Mouse (Mus musculus) ovary, postnatal 10 days (tissue): ENCODE results near the gene Axl.
"Not testable (repeated sequence)": the region's sequence is repeated elsewhere in the genome, so short reads cannot be mapped to it uniquely, and the experiment has no call there.

Experiments
- DNase-seq: peaks from one replicate; pipeline ENCODE4 v3.0.0; 2022; ENCODE audit warnings: low spot score

The Axl gene

DNA sequence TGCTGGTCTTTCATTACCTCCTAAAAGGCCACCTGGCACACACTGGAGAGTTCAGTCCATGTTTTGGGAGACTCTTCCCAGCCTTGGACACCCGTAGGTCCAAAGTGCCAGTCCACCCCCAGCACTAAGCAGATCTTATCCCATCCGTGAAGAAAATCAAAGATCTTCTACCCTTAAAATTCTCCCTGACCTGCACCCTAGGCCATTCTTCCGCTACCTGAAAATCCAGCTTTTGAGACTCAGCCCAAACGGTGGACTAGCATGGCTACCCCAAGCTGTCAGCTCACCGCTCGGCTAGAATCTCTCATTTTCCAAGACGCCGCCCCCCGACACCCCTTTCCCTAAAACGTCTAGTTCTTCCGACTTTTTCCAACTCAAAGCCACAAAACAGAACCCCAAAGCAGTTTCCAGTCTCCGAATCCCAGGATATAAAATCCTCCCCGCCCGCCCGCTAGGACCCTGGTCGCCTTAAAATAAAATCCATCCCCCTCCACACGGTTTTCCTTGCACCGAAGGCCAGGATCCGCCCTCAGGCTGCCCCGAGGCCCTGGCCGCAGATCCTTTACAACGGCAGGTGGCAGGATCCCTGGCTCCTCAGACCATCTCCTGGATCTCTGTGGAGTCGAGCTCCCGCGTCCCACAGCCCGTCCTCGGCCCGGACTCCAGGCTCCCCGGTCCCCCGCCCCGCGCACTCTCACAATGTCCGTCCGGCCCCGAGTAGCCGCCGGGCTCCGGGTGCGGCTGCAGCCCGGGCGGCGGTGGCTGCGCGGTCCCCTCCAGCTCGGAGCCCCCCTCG is 34.7 kb downstream of the Axl start:
- no peak for DNase-seq

DNA sequence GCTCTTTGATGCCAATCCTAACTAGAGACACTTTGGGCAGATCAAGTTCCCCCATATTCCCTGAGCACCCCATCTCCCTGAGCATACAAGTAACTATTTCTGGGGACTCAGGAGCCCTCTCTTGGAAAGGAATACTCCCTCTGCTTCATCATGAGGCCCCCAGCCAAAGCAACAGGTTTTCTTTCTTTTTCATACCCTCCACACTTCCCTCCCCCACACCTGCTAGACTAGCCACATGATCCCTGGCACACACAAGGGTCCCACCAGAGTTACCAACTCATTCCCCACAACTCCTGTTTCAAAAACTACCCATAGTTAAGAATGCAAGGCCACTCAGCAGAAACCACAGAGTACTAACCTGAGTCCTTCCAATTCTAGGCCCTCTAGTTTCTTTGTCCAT is 35.4 kb downstream of the Axl start:
- no peak for DNase-seq

DNA sequence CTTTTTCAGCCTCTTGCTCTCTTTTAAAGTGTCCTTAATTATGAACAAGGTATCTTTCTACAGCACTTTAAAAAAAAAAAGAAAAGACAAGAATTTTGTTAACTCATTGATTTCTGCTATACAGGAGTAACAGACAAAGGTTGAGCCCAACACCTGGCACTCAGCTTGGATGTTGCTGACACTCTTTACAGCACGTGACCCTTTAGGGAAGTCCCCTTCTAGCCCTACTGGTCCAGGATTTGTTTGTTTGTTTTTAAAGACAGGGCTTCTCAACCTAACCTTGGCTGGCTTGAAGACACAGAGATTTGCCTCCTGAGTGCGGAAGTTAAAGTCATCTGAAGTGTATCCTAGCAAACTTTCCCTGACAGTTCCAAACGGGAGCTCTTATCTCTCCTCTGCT is 41.7 kb downstream of the Axl start:
- DNase-seq: no peak

DNA sequence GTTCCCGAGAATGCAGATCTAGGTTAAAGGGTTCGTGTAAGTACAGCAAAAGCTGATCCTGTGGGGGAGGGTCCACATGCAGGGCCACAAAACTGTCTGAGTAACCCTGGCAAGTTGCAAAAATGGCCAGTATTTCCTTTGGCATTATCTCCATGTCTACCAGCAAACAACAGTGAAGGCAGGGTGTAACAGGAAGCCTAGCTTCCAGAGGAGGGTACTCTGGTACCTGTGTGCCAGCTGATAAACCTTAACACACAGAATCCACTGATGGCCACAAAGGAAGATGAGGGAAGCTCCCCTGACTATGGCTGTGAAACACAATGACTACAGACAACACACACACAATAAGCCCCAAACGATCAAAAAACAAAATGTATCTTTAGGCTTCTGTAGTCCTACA is 50.2 kb downstream of the Axl start:
- no peak for DNase-seq

DNA sequence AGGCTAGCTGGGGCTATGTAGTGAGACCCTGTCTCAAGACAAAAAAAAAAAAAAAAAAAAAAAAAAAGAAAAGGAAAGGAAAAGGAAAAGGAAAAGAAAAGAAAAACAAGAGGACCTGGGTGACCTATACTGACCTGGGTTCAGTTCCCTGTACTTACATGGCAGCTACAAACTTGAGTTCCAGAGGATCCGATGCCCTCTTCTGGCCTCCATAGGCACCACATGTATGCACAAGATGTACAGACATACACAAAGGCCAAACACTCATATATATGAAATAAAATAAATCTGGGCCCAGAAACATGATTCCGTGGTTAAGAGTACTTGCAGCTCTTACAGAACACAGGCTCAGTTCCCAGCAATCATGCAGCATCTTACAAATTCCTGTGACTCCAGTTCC is 51.6 kb downstream of the Axl start:
- no peak for DNase-seq

DNA sequence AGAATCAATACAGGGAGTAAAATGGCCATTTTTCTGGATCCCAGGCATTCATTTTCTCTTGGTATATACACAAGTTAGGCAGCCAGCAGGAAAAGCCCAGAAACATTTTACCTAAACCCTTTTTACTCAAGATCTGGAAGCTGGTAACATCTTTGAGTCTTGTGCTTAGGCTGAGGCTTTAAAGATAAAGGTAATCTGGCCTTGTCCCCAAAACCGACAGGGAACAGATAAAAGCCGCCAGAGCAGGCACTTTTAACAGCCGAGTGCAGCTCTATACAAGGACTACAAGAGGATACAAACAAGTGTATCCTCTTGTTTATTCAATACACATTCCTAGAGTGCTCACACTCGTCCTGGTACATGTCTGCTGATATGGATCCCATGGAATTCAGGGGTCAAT is 53.5 kb downstream of the Axl start:
- no peak for DNase-seq

DNA sequence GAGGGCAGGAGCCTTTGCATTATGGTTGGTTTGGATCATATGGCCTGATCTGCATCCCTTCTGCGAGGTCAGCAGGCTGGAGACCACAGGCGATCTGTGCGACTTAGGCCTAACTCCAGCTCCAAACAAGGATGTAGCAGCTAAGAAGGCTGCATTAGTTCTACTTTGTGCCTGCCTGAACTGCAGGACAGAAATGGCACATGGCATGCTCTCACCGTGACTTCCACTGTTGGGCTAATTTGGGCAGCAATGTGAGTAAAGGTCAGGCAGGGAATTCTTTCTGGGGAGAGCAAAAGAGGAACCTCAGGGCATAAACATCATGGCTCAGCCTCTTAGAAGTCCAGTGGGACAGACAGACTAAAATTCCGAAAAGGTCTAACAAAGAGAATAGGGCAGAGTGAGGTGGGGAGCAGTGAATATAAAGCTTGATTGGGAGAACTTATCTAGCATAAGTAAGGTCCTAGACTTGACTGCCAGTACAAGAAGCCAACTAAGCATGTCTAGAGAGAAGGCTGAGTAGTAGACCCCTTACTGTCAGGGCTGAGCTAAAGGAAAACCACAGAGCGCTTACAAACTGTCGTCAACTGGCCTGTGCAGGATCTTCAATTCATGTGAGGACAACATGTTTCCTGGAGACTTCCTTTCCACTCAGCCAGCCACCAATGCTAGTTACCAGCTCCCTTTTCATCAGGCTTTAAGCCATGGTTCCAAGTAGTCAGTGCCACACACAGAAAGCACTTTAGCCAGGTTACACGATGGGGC is 57.0 kb downstream of the Axl start:
- no peak for DNase-seq

DNA sequence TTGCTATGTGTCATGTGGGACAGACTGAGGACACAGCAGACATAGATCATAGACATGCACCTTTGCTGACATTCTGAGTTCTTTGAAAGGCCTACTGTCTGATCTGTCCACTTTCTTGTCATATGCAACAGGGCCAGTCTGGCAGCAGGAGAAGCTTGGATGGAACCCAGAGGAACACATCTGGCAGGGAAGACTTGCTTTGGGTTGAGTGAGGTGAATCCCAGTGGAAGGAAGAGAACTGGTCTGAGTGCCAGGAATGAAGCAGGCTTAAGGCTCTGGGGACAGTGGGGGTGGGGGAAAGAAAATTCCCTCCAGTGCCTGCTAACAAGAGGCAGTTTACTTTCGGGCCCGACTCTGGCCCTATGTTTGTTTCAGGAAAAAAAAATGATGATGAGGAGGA is 58.6 kb downstream of the Axl start:
- DNase-seq: no peak

DNA sequence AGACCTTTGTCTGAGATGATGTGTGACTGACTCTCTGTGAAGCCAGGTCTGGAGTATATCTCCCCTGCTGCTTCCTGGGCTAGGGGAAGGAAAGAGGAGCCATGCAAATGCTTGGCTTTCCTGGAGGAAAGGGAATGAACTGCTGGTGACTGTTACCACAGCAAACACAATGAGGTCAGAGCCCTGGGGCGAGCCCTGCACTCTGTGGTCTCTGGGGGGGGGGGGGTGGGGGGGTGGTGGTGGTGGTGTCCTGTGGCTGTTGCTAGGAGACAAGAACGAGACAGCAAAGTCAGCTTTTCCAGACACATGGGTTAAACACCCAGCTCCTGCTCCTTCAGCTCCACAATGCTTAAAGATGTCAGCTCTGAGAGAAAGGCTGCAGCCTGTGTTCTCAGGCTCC is 59.1 kb downstream of the Axl start:
- no peak for DNase-seq

DNA sequence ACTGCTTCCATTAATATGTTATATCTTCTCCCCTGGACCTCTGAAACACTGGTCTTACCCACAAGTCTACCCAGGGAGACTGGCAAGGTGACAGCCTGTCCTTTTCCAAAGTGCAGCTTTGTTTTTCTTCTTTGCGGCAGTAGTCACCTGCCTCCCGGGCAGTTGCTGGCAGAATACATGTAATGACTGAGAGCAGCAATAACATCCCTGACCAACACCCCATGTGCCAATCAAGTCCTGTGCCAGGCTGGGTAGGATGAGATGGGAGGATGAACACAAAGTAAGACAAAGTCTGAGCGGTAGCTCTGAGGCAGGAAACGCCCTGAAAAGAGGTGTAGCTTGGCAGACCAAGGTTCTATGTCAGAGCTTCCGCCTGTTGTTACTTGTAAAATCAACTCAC is 60.7 kb downstream of the Axl start:
- no peak for DNase-seq

DNA sequence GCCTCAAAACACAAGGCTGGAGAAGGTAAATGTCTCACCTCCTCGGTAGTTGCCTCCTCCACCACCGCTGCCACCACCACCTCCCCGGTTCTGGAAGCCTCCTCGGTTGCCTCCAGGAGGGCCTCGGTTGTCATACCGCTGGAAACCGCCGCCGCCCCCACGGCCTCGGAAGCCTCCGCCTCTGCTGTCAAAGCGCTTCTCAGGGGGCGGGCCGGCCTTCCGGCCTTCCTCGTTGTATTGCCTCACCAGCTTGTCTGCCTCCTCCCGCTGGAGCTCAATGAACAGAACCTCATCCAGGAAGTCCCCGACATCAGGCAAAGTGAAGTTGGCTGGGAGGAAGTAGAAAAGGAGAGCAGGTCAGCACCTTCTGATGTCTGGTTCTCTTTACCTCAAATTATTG is 62.6 kb downstream of the Axl start:
- no peak for DNase-seq

DNA sequence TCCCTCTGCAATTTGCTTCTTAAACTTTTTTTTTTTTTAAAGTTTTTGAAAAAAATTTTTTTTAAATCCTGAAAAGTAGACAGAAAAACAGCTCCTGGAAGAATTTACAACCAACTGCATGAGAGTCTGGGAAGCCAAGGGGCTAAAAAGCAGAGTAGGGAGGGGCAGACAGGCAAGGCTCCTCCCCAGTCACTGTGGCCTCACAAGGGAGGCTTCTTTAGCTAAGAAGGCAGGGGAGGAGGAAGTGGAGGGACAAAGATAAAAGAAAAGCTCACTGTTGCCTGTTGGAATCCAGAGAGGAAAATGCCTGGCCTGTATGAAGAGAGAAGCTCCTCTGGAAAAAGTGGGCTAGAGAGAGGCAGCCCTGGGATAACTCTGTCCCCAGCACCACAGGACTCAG is 66.7 kb downstream of the Axl start:
- not testable (repeated sequence) for DNase-seq

DNA sequence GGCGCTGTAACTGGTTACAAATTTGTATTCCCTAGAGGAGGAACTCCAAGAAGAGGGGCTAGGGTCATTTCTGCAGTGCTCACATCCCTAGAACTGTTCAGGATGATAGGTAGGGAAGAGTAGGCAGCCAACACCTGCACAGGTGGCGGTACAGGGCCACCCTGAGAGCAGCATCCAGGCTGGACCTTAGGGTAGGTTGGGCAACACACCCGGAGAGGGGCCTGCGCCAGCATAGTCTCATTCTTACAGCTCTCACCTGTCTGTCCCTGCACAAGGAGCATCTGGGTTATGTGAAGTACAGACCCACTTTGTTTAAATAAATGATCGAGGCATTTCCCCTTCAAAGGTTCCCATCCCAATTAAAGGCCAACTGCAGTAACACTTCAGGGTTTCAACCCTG is 67.7 kb downstream of the Axl start:
- DNase-seq: no peak

DNA sequence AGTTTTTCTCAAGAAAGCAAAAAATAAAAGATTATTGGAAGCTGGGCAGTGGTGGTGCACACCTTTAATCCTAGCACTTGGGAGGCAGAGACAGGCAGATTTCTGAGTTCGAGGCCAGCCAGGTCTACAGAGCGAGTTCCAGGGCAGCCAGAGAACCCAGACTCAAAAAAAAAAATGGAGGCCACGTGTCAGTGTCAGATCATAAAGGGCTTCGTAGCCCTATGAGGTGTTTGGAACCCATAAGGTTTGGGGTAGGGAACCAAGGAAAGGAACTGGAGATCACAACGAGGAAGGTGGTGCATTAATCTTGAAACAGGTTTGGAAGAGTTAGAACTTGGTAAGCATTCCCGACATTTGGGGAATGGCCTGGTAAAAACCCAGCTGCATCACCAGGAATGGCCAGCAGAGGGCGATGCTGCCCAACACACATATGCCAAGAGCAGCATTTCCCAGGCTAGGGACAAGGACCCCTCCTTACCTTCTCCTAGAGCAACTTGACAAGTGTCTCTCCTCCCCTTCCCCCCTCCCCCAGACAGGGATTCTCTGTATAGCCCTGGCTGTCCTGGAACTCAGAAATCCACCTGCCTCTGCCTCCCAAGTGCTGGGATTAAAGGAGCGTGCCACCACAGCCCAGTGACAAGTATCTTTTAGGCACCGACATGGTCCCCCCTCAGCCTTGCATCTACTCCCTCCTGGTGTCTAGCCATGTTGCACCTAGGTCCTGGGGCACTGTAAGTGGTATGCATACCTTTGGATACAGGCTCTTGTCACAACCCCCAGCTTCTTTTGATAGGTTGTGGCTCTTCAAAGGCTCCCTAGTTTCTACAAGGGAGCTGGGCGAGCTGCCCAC is 68.5 kb downstream of the Axl start:
- peak; percentile 63 for DNase-seq

DNA sequence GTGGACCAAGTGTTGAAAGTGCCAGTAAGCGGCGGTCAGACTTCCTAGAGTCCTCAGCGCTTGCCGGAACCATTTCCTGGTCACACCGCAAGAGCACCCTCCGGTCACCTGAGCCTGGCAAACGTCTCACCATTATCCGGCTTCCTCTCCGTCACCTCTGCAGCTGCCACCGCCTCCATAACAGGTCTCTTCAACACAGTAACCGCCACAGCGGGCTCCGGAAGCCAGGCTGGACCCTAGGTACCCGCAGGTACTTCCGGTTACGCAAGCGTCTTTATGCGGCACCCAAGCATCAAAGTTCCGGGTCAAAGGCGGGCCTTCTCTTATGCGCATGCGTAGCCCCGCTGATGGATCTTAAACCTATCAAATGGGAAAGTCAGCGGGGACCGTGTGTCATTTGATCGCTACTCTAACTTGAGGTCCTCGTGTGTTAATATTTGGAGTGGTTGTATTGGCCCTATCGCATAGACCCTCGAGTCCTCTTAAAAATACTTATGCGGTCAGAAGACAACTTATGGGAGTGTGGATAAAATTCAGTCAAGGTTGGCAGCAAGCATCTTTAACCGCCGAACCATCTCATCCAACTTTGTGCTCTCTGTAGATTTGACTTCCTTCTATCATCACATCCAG is 69.6 kb downstream of the Axl start, which contains the start of gene Ccdc97:
Gene Ccdc97 (minus strand): TSS at position 301 of the 630 bp plus-strand sequence.
- DNase-seq: peak; percentile 84

DNA sequence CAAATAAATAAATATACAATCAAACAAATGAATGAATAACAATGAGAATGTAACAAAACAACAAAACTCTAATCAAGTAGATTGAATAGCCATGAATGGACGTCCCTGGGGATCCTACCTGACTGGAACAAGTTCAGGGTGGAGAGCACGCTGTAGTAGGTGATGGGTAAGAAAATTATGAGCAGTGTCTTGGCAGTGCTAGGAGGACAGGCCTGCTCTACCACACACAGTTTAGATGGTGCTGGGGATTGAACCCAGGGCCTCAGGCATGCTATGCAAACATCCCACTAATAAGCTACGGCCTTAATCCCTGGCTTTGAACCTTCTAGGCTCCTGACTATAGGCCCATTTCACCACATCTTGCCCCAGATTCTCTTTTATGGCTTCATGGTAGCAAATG is 71.0 kb downstream of the Axl start:
- no peak for DNase-seq

DNA sequence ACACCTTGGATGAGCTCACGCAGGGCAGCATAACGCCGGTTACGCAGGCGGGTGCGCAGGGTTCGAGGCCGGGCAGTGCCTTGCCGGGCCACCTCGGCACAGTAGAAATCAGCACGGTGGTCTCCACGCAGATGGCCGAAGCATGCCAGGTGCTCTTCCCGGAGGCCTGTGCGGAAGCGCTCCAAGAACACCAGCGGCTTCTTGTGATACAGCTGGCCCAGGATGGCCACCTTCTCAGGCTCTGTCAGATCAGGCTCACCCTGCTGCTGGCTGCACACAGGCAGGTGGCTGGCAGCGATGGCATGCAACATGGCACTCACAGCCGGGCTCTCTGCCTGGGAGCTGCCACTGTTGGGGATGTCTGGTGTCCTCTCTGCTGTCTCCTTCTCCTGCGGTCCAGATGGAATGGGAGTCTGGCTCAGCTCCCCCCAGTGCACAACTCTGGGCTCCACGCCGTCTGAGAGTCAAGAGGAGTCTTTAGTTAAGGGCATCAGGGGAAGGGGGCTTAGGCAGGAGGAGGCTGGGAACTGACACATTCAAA is 72.7 kb downstream of the Axl start:
- DNase-seq: no peak

DNA sequence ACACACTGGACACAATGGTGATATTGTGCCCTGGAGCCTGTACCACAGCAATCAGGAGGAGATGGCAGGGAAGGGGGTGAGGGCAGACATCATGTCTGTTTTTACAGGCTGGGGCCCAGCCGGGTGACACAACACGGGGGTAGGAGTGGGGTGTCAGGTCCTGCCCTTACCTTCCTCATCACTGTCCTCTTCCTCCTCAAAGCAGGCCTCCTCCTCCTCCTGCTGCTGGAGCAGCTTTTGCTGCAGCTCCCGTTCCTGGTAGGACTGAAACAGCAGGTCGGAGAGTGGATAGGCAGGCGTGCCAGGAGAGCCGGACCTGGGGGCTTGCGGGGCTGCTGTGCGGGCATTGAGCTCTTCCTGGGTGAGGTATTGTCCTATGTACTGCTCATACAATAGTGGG is 73.9 kb downstream of the Axl start:
- DNase-seq: no peak

DNA sequence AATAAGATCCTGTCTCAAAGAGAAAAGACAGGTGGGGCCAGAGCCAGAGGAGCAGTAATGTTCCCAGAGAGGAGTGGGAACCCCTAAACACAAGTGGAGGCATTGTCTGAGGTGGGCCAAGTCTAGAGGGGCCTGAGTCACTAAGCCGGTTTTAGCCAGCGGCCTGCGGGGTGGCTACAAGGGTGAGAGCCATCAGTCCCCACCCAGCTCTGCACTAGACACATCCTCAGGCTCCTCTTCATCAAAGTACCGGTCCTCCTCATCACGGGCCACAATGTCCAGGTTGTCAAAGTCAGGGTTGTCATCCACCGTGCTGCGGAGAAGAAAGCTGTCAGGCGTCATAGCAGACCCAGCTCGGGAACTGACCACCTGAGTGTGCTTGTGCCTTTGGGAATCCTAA is 75.7 kb downstream of the Axl start:
- no peak for DNase-seq

DNA sequence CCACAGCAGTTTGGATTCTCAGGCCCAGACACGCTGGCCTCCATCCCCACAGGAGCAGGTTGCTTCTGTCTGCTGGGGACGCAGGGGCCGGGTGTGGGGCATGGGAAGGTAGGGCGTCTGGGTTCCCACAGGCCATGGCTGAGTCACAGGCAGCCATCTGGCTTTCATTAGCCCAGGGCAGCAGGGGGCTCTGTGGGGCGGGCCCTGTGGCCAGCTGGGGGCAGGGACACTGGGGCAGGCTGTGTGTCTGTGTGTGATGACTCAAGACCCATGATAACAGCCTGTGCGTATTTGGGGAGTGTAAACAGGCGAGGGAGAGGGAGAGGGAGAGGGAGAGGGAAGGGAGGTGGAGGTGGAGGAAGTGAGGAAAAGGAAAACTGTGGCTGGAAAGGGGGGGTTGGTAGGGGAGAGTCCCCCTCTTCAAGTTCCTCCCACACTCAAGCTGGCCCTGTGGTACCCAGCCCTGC is 76.7 kb downstream of the Axl start:
- no peak for DNase-seq

DNA sequence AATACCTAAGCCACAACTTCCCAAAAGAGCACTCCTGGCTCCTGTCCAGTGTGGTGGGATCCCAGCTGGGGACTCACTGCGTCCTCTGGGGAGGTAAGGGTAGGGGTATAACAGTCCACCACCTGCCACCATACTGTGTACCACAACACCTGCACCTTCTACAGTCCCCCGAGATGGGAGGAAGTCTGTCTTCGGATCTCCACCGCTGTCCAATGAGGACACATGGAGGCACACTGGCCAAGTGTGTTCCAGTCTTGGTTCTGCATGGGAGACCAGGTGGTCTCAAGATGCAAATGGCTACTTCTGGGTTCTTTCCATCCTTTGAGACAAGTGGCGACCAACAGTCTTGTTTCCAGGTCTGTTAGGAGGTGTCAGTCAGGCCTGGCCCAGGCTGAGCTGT is 77.3 kb downstream of the Axl start:
- no peak for DNase-seq
